Mouse (Mus musculus): Measurements from ENCODE around the gene Vti1a. TPM values are rescaled to one million over a fixed set of nuclear protein-coding genes. Genes with fewer than 3 reads are reported as not detected.

The Vti1a gene
- total RNA-seq, 1 experiment from 2014 or later, result 62.6 TPM

DNA sequence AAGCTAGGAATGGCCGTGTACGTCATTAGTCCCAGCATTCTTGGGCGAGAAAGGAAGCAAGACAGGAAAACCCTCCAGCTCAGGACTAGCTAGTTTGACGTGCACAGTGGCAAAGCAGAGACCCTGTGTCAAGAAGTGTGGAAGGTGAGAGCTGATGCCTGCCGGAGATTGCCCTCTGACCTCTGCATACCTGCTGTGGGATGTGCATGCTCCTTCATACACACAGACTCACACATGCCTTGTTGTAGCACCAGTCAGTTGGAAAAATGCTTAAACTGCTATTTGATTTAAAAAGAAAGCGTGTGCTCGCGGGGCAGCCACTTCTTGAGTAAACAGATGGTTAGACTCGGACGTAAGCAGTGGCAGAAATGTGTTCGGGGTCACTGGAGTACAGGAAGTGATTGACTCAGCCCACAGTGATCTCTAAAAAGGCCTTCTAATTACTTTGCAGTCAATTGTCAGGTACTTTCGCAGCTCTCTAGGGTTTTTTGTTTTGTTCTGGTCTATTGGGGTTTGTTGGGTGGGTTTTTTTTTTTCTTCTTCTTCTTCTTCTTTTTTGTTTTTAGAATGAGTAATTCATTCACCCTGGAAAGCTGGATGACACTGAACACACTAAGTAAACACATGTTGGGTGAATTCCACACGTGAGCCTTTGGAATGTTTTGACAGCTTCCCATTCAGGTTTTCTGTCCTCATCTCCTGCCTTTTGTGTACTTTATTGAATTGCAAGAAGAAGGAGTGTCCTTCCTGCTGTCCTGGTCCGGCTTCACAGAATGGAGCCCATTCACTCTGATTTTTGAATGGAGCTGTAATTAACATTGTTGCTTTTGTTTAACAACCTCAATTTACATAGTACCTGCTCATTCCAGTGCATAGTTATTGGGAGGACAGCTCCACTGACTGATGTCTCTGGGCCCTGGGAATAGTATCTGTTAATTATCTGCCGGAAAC is 175.3 kb downstream of the Vti1a start:
- ATAC-seq (ENCODE audit: extremely low read depth, insufficient number of reproducible peaks, low FRiP score, poor library complexity, severe bottlenecking), result no peak

- ATAC-seq (ENCODE audit: extremely low read depth, insufficient number of reproducible peaks, low FRiP score, poor library complexity, severe bottlenecking), result no peak
Observed at GRCm38 (mm10) chr19:55496333-55496732, 180.2 kb downstream of the Vti1a start.

GRCm38 (mm10) chr19:55499179-55499863 is 183.2 kb downstream of the Vti1a start:
- no peak for ATAC-seq (ENCODE audit: extremely low read depth, insufficient number of reproducible peaks, low FRiP score, poor library complexity, severe bottlenecking)

GRCm38 (mm10) chr19:55501985-55502384 is 185.9 kb downstream of the Vti1a start:
- no peak for ATAC-seq (ENCODE audit: extremely low read depth, insufficient number of reproducible peaks, low FRiP score, poor library complexity, severe bottlenecking)

GRCm38 (mm10) chr19:55503771-55504170 is 187.7 kb downstream of the Vti1a start:
- ATAC-seq (ENCODE audit: extremely low read depth, insufficient number of reproducible peaks, low FRiP score, poor library complexity, severe bottlenecking), result no peak

DNA sequence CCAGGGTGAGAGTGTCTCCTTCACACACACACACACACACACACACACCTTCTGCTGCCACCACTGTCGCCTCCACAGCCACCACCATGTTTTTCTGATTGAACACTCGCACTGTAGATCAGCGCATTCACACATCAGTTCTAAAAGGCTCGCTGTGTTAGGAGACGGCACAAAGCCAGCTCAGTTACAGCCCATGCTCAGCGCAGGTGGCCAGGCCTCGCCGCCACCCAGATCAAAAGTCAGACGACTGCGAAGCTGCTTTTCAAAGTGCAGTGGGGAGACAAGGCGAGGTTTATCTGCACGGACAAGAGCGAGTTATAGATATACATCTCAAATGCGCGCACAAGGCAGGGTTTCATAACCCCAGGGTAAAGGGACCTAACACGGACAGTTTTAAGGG is 191.7 kb downstream of the Vti1a start:
- ATAC-seq (ENCODE audit: extremely low read depth, insufficient number of reproducible peaks, low FRiP score, poor library complexity, severe bottlenecking), result no peak

- no peak for ATAC-seq (ENCODE audit: extremely low read depth, insufficient number of reproducible peaks, low FRiP score, poor library complexity, severe bottlenecking)
Observed at GRCm38 (mm10) chr19:55508239-55508638, 192.1 kb downstream of the Vti1a start.

DNA sequence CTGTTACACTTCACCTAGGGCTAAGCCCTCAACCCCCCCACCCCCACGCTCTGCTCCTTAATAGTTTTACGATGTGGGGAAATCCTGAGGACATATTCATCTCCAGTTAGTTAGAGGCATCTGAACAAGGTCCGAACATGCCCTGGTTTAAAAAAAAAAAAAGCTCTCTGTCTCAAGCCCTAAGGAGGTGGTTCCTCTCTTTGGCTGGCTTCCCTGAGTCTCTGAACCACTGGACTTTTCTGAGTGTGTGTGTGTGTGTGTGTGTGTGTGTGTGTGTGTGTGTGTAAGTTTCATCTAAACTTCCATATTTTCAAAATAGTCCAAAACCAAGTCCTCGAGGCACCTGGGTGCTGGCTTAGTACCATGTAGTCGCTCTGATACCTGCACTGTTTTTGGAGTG is 192.9 kb downstream of the Vti1a start:
- ATAC-seq (ENCODE audit: extremely low read depth, insufficient number of reproducible peaks, low FRiP score, poor library complexity, severe bottlenecking), result no peak

DNA sequence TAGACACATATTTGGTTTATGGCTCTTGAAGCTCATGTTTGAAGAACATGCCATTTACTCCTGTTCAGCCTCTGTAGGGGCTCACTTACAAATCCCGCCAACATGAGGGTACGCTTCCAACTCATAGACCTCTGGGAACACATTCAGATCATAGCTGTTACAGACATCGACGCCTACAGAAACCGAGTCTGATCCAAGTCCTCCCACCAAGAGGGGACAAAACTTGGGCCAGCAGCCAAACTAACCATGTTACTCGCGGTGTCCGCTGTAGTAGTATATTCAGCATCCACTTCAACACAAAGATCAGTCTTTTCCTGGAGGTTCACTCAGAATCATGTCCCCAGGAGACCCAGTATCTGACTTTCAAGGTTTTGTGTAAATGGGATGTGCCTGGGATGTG is 193.5 kb downstream of the Vti1a start:
- ATAC-seq (ENCODE audit: extremely low read depth, insufficient number of reproducible peaks, low FRiP score, poor library complexity, severe bottlenecking), result no peak

- no peak for ATAC-seq (ENCODE audit: extremely low read depth, insufficient number of reproducible peaks, low FRiP score, poor library complexity, severe bottlenecking)
Observed at GRCm38 (mm10) chr19:55513941-55514340, 197.8 kb downstream of the Vti1a start.

GRCm38 (mm10) chr19:55520236-55520635 is 204.1 kb downstream of the Vti1a start:
- ATAC-seq (ENCODE audit: extremely low read depth, insufficient number of reproducible peaks, low FRiP score, poor library complexity, severe bottlenecking), result no peak

DNA sequence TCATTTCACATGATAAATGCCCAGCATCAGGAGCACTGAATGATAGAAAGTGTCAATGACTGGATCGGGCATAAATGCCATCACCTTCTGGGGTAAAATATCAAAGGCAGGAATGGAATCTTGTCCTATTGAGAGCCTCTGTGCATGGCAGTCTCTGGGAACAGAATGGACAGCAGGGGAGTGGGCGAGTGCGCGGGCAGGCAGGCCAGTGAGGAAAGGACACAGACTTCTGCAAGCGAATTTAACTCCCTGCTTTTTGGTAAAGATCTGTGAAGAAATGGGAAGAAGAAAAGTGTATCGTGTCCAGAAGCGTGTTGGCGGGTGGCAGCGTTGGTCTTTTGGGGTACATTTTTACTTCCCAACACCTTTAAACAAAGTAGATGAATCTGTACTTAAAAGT is 207.2 kb downstream of the Vti1a start:
- ATAC-seq (ENCODE audit: extremely low read depth, insufficient number of reproducible peaks, low FRiP score, poor library complexity, severe bottlenecking), result no peak

DNA sequence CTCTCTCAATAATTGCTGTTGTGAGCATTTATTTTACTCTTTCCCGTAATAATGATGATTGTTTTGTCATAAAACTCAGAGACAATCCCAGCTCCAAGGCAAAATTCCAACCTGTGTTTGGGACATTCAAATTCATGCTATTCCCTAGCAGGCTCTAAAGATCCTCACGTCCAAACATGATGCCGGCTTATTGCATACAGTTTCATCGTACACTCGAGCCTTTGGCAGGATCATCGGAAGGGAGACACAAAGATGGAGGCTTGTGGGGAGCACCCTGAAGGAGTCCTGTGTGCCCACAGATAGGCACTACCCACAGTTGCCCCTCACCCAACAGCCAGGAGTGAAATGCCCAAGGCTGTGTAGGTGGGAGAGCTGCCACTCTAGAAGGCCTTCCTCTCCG is 208.3 kb downstream of the Vti1a start:
- ATAC-seq (ENCODE audit: extremely low read depth, insufficient number of reproducible peaks, low FRiP score, poor library complexity, severe bottlenecking), result no peak

DNA sequence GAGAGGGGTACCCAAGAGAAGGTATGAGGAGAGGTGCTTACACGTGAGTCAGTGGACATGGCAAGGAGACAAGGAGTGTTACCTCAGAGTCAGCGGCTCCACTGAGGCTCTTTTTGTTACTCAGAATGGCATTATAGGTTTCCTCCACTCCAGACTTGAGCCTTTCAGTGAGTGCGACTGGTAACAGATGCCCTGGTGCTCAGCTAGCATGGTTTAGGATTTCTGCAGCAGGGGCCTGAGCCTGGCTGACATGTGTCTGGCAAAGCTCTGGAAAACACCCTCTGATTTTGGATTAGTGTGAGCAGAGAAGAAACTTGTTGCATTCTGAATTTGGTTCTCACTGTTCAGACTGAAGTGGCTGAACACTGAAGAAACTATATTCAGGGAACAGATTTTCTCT is 209.0 kb downstream of the Vti1a start:
- no peak for ATAC-seq (ENCODE audit: extremely low read depth, insufficient number of reproducible peaks, low FRiP score, poor library complexity, severe bottlenecking)

GRCm38 (mm10) chr19:55526717-55527235 is 210.7 kb downstream of the Vti1a start:
- no peak for ATAC-seq (ENCODE audit: extremely low read depth, insufficient number of reproducible peaks, low FRiP score, poor library complexity, severe bottlenecking)

DNA sequence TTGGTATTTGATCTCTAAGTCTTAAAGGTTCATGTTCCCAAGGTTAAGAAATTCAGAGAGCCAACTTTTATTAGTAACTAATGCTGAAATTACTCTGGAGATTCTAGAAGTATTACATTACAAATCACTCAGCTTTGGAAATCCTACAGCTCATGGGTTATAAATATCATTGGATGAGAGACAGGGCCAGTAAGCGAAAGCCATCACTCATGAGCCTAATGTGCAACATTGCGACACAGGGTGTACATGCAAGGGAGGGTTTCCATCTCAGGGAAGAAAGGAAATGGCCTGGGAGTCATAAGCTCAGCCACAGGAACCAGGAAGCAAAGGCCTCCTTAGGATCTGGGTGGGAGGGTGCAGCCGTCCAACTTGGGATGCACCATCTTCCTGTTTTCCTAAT is 213.9 kb downstream of the Vti1a start:
- no peak for ATAC-seq (ENCODE audit: extremely low read depth, insufficient number of reproducible peaks, low FRiP score, poor library complexity, severe bottlenecking)

- no peak for ATAC-seq (ENCODE audit: extremely low read depth, insufficient number of reproducible peaks, low FRiP score, poor library complexity, severe bottlenecking)
Observed at GRCm38 (mm10) chr19:55532681-55533080, 216.6 kb downstream of the Vti1a start.

- no peak for ATAC-seq (ENCODE audit: extremely low read depth, insufficient number of reproducible peaks, low FRiP score, poor library complexity, severe bottlenecking)
Observed at GRCm38 (mm10) chr19:55536273-55536937, 220.3 kb downstream of the Vti1a start.

- ATAC-seq (ENCODE audit: extremely low read depth, insufficient number of reproducible peaks, low FRiP score, poor library complexity, severe bottlenecking), result peak; percentile 49
Observed at GRCm38 (mm10) chr19:55537691-55538090, 221.6 kb downstream of the Vti1a start.
